Mouse (Mus musculus) megakaryocyte, embryonic 14.5 days (primary cell): ENCODE results near the gene Tmem258.

ENCODE experiments used
- FLI1 ChIP-seq: IDR thresholded peaks from 2 replicates; pipeline ENCODE4 v1.6.1; 2012; ENCODE audit warnings: low read length, inconsistent platforms, mixed read lengths
- GATA1 ChIP-seq: IDR thresholded peaks from 3 replicates; pipeline ENCODE4 v1.6.1; 2012; ENCODE audit warnings: mixed read lengths, low read length, inconsistent platforms, borderline replicate concordance

GRCm38 (mm10) chr19:10190796-10191195 is 13.0 kb upstream of the Tmem258 start:
- TF ChIP-seq GATA1 (no peak), FLI1 (no peak)
